Mouse (Mus musculus) erythroid progenitor cell, adult 5-6 weeks (primary cell): ENCODE measurements around the gene Gsto2. TPM values are rescaled to one million over a fixed set of nuclear protein-coding genes. Genes with fewer than 3 reads are reported as not detected.
A peak's percentile ranks its signal among the peaks of the same experiment; 100 is the strongest.

Experiments used
- ATAC-seq: replicated peaks from 2 replicates; pipeline ENCODE4 v1.8.0; 2016; ENCODE audit warnings: moderate number of reproducible peaks, mild to moderate bottlenecking, moderate TSS enrichment, inconsistent platforms; ENCODE audit not compliant: poor library complexity, low FRiP score, severe bottlenecking
- total RNA-seq, 2 experiments: library from RNA; stranded (forward) in 1 of 2; stranded (reverse) in 1 of 2; fragments of 150-400 nt in 1 of 2; fragments of 186-747, 209-891 nt in 1 of 2; gene quantifications; 2 replicates each; pipeline versions ENCODE4 v1.2.3 to v1.2.4; 2015 to 2017; ENCODE audit warnings: low replicate concordance in 2 of 2

Gene Gsto2
- total RNA-seq, 2 experiments from 2014 or later = not detected

DNA sequence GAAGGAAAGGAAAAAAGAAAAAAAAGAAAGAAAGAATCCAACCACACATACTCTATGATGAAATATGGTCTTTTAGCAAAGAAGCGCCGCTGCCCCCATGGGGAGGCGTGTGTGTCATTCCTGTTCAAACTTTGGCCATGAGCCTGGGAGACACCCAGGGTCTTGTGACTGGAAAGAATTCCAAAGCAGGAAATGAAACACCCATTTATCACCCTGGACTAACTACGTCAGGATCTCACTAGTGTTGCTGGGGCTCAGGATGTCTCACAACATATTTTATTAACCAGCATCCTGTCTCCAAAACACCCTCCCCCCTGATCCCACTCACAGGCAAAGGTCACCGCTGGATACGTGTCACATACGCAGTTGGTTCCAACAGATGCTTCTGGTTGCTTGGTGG is 21.3 kb downstream of the Gsto2 start:
- no peak for ATAC-seq

DNA sequence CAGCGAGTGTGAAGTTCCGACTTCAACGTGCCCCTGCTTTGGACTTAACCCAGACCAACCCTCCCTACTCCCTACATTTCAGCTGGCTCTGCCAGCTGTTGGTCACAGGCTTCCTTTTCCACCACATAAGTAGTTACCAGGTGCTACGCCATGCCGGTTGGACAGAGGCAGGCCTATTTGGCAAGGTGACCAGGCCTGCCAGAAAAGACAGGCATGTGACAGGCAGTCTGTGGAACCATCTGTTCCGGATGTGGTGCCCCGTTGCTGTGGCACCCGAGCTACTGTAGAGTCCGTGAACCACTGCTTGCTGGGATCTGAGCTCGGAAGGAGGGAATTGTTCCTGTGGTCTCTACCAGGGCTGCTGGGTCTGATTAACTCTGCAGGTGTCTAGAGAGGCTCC is 22.1 kb downstream of the Gsto2 start:
- no peak for ATAC-seq

DNA sequence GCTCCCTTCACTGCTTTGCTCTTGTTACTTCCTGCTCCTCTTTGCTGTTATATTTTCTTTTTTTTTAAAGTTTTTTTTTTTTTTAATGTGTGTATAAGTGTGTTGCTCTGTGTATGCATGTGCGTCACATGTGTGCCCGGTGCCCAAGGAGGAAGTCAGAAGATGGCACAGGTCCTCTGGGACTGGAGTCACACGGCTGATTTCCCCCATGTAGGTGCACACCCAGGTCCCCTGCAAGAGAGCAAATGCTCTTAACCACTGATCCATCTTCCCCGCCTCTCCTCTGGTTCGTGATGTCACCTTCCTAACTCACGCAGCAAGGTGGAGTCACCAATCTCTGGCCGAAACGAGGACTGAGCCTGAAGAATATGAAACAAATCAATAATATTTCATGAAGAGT is 22.7 kb downstream of the Gsto2 start:
- ATAC-seq = no peak

- ATAC-seq = no peak
Observed at GRCm38 (mm10) chr19:47890489-47891130, 25.3 kb downstream of the Gsto2 start.

- no peak for ATAC-seq
Observed at GRCm38 (mm10) chr19:47891562-47892312, 26.4 kb downstream of the Gsto2 start.

GRCm38 (mm10) chr19:47893092-47893491 is 27.8 kb downstream of the Gsto2 start:
- no peak for ATAC-seq

DNA sequence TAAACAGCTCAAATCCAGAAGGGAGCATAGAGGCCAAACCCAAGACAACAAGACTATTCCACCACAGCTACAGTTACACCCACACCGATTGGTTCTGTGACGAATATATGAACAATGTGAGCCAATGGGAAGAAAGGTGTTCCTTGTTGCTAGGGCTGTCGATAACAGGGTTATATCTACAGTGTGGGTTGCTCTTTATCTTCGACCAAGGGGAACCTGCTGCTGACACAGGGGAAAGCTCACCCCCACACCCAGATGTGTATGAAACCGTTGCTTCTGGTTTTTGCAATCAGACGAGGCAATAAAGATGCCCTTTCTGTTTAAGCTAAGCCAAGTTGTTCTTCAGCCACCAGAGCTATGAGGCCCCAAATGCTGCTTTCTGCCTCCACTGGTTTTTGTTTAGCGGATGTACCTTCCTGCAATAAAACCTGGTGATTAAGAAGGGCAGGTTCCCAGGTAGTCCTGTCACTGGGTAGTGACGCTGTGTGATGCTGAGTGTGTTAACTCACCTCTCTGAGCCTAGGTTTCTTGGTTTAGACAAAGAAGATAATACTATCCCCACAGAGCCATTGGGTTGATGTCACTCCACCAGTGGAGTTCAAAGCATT is 33.2 kb downstream of the Gsto2 start:
- 0 out of 2 replicates have a peak, but pooled peaks have one; percentile 5 for ATAC-seq

DNA sequence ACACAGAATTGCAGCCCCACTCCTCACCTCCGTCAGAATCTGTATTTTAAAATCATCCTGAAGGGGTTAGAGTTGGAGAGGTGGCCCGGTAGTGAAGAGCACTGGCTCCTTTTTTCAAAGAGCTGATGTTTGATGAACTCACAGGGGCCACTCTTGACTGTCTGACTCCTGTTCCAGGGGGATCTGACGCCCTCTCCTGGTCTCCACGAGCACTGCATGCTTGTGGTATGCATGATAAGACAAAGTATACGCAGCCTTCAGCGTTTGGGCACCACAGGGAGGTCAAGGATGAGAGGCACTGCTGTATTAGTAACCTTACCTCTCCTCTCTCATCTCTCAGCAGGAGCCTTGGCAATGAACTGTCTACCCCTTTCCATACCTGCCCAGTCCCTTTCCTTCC is 34.7 kb downstream of the Gsto2 start:
- no peak for ATAC-seq

GRCm38 (mm10) chr19:47900558-47900957 is 35.2 kb downstream of the Gsto2 start:
- no peak for ATAC-seq

DNA sequence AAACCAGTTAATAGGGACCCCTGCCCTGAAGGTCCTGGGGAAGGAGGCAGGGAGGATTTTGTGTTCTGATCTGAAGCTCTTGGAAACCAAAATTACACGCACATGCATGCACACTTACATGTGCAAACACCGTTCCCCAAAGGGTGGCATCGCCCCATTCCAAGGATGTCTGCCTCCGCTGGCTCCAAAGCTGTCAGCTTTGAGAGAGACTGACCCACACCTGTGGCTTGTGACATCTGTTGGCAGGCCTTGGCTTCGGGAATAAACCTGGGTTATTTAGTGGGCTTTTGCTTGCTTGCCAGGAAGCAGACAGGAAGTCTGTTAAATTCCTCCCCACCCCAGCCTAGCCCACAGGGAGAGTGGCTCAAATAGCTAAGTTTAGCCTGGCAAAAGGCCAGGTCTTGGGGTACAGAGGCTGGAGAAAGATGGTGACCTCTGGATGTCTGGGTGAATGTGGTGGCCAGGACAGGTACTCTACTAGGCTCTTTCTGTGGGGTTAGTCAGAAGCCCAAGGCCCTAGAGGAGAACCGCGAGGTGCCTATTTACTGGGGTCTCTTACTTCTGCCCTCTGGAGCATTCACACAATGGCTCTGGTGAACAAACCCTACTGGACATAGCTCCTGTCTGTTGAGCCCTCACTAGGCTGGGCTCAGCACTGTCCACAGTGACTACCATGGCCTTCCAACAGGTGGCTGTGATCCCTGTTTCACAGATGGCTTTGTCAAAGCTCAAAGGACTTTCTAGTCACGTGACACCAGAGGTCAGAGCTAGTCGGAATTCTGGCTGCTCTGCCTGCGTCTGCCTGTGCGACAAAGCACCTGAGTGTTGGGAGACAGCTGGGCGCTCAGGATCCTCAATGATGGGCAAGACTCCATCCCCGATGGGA is 37.2 kb downstream of the Gsto2 start:
- no peak for ATAC-seq

GRCm38 (mm10) chr19:47903679-47904078 is 38.3 kb downstream of the Gsto2 start:
- no peak for ATAC-seq

DNA sequence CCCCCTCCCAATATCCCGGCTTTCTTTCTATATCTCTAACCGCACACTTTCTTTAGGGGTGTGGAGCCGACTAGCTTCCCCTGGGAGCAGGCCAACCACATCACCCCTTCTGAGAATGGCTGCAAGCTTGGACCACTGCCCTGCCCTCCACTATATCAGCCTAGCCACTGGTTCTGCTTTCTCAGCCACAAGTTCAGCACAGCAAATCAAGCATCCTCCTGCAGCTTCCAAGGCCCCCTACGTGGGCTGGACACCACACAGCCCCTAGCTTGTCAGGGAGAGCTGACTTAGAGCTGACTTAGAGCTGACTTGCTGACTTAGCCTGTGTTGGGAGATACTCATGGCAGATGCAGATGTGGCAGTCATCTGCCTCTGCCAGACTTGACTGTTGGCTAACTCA is 39.7 kb downstream of the Gsto2 start:
- no peak for ATAC-seq

DNA sequence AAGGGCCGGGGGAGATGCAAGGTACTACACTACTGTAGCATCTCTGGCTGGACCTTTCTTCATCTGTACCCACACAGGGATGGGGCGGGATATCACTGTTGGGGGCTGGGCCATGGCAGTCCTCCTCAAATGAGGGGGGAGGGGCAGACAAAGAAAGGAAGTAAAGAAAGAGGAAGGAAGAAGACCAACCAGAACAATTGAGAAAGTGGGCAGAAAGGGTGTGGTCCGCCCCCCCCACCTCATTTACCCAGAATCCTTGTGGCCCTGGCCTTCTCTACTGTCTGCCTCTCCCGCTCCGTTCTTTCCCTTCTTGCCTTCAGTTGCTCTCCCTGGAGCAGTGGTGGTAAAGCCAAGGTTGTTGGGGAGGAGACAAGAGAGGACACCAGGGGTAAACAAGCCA is 40.3 kb downstream of the Gsto2 start:
- ATAC-seq = no peak

- ATAC-seq = no peak
Observed at GRCm38 (mm10) chr19:47907596-47907995, 42.3 kb downstream of the Gsto2 start.

DNA sequence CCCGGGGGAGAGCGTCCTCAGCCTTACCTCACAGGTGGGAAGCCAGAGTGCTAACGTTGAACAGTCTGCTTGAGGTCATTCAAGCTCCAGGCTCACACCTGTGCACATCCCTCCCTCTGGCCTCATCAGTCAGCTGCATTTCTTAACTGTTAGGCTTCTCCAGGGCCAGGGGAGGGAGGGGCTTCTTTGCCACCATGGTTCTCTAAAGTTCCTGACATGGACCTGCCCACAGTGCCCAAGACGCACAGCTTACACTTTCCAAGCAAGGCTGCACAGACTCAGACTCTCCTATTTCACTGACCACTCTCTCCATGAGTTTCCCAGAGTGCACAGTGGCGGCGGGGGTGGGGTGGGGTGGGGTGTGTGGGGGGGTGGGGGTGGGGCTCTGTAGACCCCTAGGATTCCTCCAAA is 43.6 kb downstream of the Gsto2 start:
- ATAC-seq = no peak

- ATAC-seq = 0 out of 2 replicates have a peak, but pooled peaks have one; percentile 16
Observed at GRCm38 (mm10) chr19:47909387-47910116, 44.2 kb downstream of the Gsto2 start.

DNA sequence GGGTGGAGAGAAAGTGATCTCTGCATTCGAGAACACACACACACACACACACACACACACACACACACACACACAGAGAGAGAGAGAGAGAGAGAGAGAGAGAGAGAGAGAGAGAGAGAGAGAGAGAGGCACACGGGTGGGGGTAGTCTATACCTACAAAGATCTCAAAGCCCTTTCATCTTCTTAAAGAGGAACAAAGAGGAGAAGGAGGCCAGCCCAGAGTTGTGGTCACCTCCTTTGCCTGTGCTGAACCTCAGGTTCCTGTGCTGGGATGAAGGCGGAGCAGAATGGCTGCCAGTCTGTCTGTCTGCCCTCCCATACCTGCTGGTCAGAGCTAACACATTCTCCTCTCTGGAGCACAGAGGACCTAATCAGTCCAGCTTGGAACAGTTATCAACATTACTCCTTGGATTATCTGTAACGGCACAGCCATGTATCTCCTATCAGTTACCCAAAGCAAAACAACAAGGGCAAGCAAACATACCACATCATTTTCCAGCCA is 44.8 kb downstream of the Gsto2 start:
- ATAC-seq = no peak

- no peak for ATAC-seq
Observed at GRCm38 (mm10) chr19:47910751-47911150, 45.4 kb downstream of the Gsto2 start.

- no peak for ATAC-seq
Observed at GRCm38 (mm10) chr19:47913344-47913743, 48.0 kb downstream of the Gsto2 start.
